ENCODE assay signal across 8 mouse cellular contexts in the genomic region with DNA sequence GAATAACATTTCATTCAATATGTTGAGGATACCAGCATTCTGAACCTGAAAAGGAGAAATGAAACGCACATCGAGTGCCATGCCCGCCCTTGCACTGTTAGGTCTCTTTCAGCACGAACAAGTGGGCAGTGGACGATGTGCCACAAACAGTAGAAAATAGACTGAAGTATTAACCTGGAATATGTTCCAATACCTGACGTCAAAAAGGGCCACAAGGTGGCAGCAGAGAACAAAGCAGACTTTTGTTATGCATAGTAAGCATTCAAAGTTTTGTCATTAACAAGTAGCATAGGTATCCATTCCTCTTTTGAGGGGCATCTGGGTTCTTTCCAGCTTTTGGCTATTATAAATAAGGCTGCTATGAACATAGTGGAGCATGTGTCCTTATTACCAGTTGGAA.
A peak's percentile ranks its signal among the peaks of the same experiment; 100 is the strongest.
DNase-seq lines count a peak whose midpoint lies in the region; TF ChIP-seq lines count a peak whose summit lies in the region.

No protein-coding gene starts in this region.

- H3K9me3 ChIP-seq in heart, embryonic 10.5 days: no peaks in the 10 kb centered on the region
- H3K9me3 ChIP-seq in ES-E14 (ENCODE audit: control insufficient read depth, insufficient read depth, low read depth, low read length): no peaks in the 10 kb centered on the region

- no peak overlapping the region for H3K4me3 ChIP-seq in heart, adult 2 months
- H3K4me3 ChIP-seq in heart, embryonic 10.5 days: no peak overlapping the region
- no peak overlapping the region for H3K4me3 ChIP-seq in ES-E14 (ENCODE audit: insufficient read depth in 1 of 2, low read depth in 1 of 2, low read length in 2 of 2, poor library complexity in 1 of 2, severe bottlenecking in 1 of 2)

- no peaks in the 10 kb centered on the region for H3K4me1 ChIP-seq in heart, adult 2 months (ENCODE audit: control insufficient read depth, insufficient read depth, low read length)
- no peaks in the 10 kb centered on the region for H3K4me1 ChIP-seq in heart, embryonic 10.5 days
- no peaks in the 10 kb centered on the region for H3K4me1 ChIP-seq in ES-E14 (ENCODE audit: control insufficient read depth in 2 of 2, insufficient read depth in 2 of 2, low read length in 2 of 2, poor library complexity in 1 of 2)

- in situ Hi-C loops in ES-E14 (cut with MboI; ENCODE audit: low sequenced_read_pairs in 2 of 2, unreplicated experiment in 2 of 2): no loop called here

- H3K9ac ChIP-seq in heart, adult 2 months (ENCODE audit: low read depth, low read length): no peak overlapping the region
- H3K9ac ChIP-seq in ES-E14 (ENCODE audit: insufficient read depth, low read depth, low read length, poor library complexity, severe bottlenecking): no peak overlapping the region

- no peak for TF ChIP-seq POLR2A in heart, adult 2 months (IDR thresholded peaks at IDR 0.05; ENCODE audit: insufficient read depth, low read depth, low read length)

- H3K36me3 ChIP-seq in heart, adult 2 months (ENCODE audit: control insufficient read depth, insufficient read depth, low read length): no peaks in the 10 kb centered on the region
- H3K36me3 ChIP-seq in heart, embryonic 10.5 days: no peaks in the 10 kb centered on the region
- H3K36me3 ChIP-seq in ES-E14 (ENCODE audit: control insufficient read depth, insufficient read depth, low read length, poor library complexity, severe bottlenecking): no peaks in the 10 kb centered on the region

- intact Hi-C loops in heart, adult 2 months (cut with DNase I): loop anchor here (5.0 kb wide), 3 partner anchors 251 to 416 kb away; no protein-coding TSS in a partner anchor
- intact Hi-C loops in gastrocnemius, postnatal 14 days (cut with DNase I; ENCODE audit: low total_unique reads): no loop called here

- no peaks in the 10 kb centered on the region for H3K79me2 ChIP-seq in heart, adult 2 months (replicated peaks; ENCODE audit: control insufficient read depth, insufficient read depth, low read length)

- TF ChIP-seq EP300 in heart, adult 2 months (IDR thresholded peaks at IDR 0.05; ENCODE audit: insufficient read depth, low read depth, low read length): no peak

- 44% methylated on average over 6 of the region's 6 CpGs for WGBS in heart, adult 2 months
- 65% methylated on average over 6 of the region's 6 CpGs for WGBS in heart, embryonic 10.5 days

- H3K27me3 ChIP-seq in heart, adult 2 months (ENCODE audit: control insufficient read depth, insufficient read depth, low read length): no peaks in the 10 kb centered on the region
- H3K27me3 ChIP-seq in heart, embryonic 10.5 days (ENCODE audit: insufficient read depth, poor library complexity, severe bottlenecking): no peaks in the 10 kb centered on the region

- TF ChIP-seq CTCF in heart, adult 2 months (IDR thresholded peaks at IDR 0.05): peak; percentile 76

- DNase-seq in heart, adult 2 months: peak; percentile 14 to 56
- no peak for DNase-seq in heart, embryonic 10.5 days (ENCODE audit: low spot score)
- DNase-seq in ES-E14 (ENCODE audit: low read depth, low spot score): peak; percentile 17
- peak; percentile 40 for DNase-seq in c-Kit-positive CD71-positive TER-119-positive erythroid progenitor cells, embryonic 14.5 days (ENCODE audit: low spot score)
- peak; percentile 13 for DNase-seq in gastrocnemius, postnatal 14 days
- DNase-seq in layer of hippocampus, postnatal 36 days: peak; percentile 25 to 34
- DNase-seq in mesoderm, embryonic 11.5 days (ENCODE audit: low read depth, low spot score): peak; percentile 50
- DNase-seq in thymus, postnatal 10 days (ENCODE audit: low spot score in 2 of 2): peak; percentile 8 to 33

- H3K27ac ChIP-seq in heart, adult 2 months: no peak overlapping the region
- no peak overlapping the region for H3K27ac ChIP-seq in heart, embryonic 10.5 days
- H3K27ac ChIP-seq in ES-E14 (ENCODE audit: insufficient read depth, low read depth, low read length, poor library complexity, severe bottlenecking): no peak overlapping the region

TF ChIP-seq in ES-E14, 5 proteins besides CTCF, POLR2A, EP300 and RAD21:
- TF ChIP-seq MAFK (IDR thresholded peaks at IDR 0.05; ENCODE audit: insufficient read depth, low read depth, low read length) (peak; percentile 44; the same call in 1 of the 2 replicates), ZC3H11A (IDR thresholded peaks at IDR 0.05; ENCODE audit: borderline replicate concordance, low read depth, low read length) (no peak), ZNF384 (IDR thresholded peaks at IDR 0.05; ENCODE audit: low read depth, low read length) (no peak), CHD2 (IDR thresholded peaks at IDR 0.05; ENCODE audit: low read depth, low read length) (no peak), HCFC1 (IDR thresholded peaks at IDR 0.05; ENCODE audit: borderline replicate concordance, insufficient read depth, low read length) (no peak)
